Mouse (Mus musculus): ENCODE results near the gene Nup205.

GRCm38 (mm10) chr6:35253474-35253873, 76.3 kb downstream of the Nup205 start:
- TF ChIP-seq ZNF384 (IDR thresholded peaks at IDR 0.05; ENCODE audit: low read depth, low read length) (no peak), MAFK (IDR thresholded peaks at IDR 0.05; ENCODE audit: insufficient read depth, low read depth, low read length) (no peak)

Measured in ES-E14 (cell line).